Mouse (Mus musculus): ENCODE results near the gene Jag2. TPM values are rescaled to one million over a fixed set of nuclear protein-coding genes. Genes with fewer than 3 reads are reported as not detected.

Gene Jag2
- polyA plus RNA-seq, 2 experiments from 2014 or later = 1.1 to 2.0 TPM

DNA sequence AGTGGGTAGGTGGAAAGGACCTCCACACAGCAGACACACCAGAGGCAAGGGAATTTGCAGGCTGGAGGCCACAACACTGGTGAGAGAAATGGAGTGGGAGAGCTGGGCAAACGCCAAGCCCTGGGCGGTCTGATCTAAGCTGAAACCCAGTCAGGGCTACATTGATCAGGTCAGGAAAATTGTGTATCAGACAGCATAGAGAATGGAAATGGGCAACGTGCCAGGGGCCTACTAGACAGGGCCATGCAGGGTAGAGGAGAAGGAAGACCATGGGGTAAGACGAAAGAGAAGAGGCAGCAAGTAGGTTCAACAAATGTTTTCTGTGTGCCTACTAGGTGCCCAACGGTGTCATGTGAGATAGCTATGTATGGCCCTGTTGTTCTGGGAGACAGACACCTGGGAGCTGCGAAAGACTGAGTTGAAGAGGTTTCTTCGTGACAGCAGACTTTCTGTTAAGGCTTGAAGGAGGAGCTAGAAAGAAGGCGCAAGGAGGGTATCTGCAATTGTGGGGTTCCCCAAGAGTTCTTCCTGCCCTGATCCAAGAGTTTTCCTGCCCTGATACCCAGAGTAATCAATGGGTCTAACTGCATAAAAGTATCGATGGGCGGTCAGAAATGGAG lies 11.7 kb upstream of the Jag2 start:
- no peak for ATAC-seq

GRCm38 (mm10) chr12:112940710-112941109 lies 11.1 kb upstream of the Jag2 start:
- no peak for ATAC-seq

DNA sequence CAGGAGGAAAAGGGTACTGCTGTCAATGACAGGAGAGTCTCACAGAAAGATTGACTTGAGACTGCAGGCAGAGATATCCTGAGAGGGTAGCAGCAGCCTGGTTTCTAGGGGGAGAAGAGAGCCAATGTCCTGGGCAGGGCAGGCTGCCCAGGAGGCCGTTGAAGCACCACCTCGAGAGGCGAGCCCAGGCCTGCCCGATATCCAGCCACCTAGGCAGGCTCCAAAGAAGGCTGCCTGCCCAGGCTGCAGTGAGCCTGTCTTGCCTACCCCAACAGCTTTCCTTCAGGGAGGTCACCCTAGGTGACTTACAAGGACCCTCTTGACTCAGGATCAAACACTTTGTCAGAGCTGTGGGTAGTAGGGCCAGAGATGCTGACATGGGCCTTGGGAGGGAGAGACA lies 10.7 kb upstream of the Jag2 start:
- no peak for ATAC-seq

- ATAC-seq = no peak
Observed at GRCm38 (mm10) chr12:112938873-112939565, 9.4 kb upstream of the Jag2 start.

- no peak for ATAC-seq
Observed at GRCm38 (mm10) chr12:112938366-112938765, 8.8 kb upstream of the Jag2 start.

GRCm38 (mm10) chr12:112937906-112938305 lies 8.3 kb upstream of the Jag2 start:
- no peak for ATAC-seq

DNA sequence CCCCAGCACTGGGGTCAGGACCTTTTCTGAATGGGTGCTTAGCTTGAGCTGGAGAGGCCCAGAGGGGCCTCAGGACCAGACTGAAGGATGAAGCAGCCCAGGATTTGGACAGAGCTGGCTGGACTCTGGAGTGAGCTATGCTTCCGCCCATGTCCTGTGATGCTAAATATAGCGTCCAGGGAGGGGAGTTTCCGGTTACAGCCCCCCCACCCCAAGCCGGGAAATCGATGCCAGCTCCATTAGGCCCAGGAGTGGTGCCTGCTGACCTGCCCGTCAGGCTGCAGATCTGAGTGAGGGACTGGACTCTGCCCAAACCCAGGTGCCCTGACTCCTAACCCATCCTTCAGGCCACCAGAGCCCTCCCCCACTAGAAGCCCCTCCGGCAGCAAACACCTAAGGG lies 3.1 kb upstream of the Jag2 start:
- no peak for ATAC-seq

GRCm38 (mm10) chr12:112928401-112929241 lies 955 bp downstream of the Jag2 start:
- no peak for ATAC-seq

GRCm38 (mm10) chr12:112927265-112927664 lies 2.3 kb downstream of the Jag2 start:
- no peak for ATAC-seq

DNA sequence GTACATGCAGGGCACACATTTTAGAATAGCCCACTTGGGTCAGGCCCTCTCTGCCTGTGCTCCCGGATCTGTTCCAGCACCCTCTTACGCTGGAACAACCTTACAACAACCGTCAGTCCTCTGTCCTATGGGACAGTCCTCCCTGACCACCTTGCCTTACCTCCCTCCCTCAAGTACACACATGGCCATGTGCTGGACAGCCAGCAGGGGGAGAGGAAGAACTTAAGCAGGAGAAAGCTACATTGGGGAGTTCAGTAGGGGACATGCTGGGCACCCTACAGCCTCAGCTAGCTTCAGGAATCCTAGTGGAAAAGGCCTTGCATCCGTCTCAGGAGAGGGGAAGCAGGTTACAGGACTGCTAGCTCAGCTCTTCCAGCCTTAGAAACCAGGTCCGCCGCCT lies 3.6 kb downstream of the Jag2 start:
- no peak for ATAC-seq

- ATAC-seq = no peak
Observed at GRCm38 (mm10) chr12:112922541-112922940, 7.0 kb downstream of the Jag2 start.

- ATAC-seq = no peak
Observed at GRCm38 (mm10) chr12:112921518-112921917, 8.1 kb downstream of the Jag2 start.

DNA sequence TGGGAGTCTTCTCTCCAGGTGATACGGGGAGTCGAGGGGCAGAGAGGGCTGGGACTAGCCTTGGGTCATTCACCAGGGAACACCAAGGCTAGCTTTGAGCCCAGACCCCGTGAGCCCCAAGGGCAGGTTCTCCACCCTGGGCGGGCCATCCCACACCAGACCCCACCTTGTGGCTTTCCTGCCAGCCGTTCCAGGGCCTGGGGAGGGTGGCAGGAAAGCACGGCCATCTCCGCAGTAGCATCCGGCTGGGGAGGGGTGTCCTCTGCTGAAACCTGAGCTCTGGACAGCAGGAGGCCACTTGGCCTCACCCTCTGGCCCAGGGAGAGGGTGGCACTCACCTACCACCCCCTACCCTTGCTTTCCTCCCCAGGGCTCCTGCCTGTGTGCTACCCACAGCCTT lies 11.7 kb downstream of the Jag2 start:
- no peak for ATAC-seq

GRCm38 (mm10) chr12:112917486-112917885 lies 12.1 kb downstream of the Jag2 start:
- ATAC-seq = no peak

- ATAC-seq = no peak
Observed at GRCm38 (mm10) chr12:112916698-112917400, 12.7 kb downstream of the Jag2 start.

DNA sequence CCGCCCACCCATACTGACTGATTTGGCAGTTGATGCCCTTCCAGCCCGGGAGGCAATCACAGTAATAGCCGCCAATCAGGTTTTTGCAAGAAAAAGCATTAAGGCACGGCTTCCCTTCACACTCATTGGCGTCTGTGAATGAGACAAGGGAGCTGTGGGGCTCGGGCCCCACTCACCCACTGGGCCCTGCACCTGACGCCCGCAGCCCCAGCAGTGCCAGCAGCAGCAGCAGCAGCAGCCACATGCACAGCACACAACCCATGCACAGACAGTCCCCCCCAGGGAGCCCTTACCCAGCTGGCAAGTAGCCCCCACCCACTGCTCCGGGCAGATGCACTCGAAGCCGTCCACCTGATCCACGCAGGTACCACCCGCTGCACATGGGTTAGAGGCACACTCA lies 14.0 kb downstream of the Jag2 start:
- no peak for ATAC-seq

DNA sequence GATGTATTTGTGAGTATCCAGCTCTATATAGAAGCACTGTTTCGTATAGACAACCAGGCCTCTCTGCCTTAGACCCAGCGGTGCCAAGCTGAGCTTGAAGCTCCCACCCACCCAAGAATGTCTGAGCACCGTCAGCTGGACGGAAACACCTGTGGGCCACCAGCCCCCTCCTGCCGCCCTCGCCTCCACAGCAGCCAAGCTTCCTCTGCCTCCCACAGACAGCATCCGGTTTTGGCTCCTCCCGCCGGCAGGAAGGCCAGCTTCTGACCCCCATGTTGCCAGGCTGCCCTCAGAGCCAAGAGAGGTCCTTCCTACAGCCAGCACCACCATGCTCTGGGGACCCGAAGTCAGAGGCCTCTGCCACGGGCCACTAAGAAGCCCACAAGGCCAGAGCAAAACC lies 15.0 kb downstream of the Jag2 start:
- ATAC-seq = no peak

DNA sequence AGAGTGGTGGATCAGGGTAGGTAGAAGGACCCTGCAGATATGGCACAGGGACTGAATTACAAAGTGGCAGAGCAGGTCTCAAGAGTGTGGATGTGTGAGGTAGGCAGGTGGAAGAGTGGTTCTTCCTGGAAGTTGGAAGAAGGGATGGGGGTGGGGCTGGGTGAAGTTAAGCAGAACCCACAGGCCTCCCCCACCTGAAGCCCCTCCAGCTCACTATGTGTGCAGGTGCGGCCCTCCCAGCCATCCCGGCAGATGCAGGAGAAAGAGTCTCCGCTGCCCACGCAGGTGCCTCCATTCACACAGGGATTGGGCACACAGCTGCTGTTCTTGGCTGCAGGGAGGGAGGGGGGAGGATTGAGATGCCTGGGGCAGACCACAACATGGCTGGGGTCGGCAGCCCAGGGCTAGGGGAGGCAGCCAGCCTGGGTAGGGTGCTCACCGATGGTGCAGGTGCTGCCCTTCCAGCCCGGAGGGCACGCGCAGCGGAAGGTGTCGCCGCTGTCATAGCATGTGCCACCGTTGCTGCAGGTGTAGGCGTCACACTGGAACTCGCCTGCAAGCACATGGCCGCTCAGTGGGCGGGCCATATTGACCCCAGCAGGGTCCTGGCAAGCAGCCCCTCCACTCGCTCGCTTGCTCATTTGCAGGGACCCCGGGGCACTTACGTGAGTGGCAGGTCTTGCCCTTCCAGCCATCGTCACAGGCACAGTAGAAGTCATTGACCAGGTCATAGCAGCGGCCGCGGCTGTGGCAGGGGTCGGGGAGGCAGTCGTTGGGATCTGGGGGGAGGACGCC lies 16.4 kb downstream of the Jag2 start:
- ATAC-seq = no peak

DNA sequence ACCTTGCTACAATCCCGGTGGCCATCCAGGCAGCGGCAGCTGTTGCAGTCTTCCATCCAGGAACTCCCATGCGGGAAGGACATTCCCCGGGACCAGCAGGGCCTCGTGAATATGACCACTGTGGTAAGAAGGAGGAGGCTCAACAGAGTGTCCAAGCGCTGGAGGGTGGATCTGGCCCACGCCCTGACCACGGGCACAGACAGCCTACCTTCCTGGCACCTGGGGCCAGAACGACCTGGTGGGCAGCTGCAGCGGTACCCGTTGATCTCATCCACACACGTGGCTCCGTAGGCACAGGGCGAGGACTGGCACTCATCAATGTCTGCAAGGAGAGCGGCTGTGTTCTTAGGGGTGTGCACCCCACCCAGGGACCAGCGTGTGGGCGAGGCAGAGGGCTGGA lies 17.9 kb downstream of the Jag2 start:
- ATAC-seq = no peak

GRCm38 (mm10) chr12:112908991-112909390 lies 20.6 kb downstream of the Jag2 start:
- no peak for ATAC-seq

DNA sequence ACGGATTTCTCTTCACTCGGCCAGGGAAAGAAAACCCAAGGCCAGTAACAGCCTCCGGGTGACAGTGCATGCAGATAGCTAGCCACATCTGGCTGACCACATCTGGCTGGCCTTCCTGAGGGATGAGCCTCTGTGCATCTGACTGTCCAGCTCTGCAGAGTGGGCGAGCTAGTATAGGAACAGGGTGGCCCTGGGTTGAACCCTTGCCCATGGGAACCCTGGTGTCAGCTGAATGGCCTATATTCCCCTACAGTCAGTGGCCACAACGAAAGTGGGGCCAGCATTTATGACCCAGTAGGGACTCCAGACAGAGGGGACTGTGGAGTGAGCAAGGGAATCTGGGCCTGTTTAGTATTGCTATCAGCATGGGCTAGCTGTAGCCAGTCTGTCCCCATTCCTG lies 24.6 kb downstream of the Jag2 start:
- no peak for ATAC-seq

DNA sequence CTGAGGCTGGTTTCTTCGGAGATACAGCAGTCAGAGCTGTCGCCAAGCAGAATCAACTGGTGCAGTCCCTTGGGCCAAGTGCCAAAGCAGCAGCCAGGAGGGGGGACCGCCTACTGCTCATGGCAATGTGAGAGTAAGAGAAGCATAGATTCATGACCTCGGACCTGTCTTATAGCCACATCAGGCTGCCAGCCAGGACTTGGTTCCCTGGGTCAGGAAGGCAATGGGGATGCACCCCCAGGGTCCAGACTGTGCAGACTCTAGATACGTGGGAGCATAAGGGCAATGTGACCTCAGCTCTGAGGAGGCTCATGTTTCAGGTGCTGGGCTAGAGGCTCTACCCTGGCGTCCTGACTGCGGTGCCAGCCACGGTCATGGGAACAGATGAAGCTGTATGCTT lies 25.6 kb downstream of the Jag2 start:
- no peak for ATAC-seq

All from CD4-positive, CD25-positive, alpha-beta regulatory T cell, adult 4 months (primary cell).